Mouse (Mus musculus): ENCODE measurements around the gene Ppp1r36.
A peak's percentile ranks its signal among the peaks of the same experiment; 100 is the strongest.

- peak; percentile 63 for TF ChIP-seq CTCF (IDR thresholded peaks at IDR 0.05; ENCODE audit: control insufficient read depth, insufficient read depth, low read length)
- no peak for TF ChIP-seq POLR2A (IDR thresholded peaks at IDR 0.05; ENCODE audit: borderline replicate concordance, control insufficient read depth, low read depth, low read length)
Measured at GRCm38 (mm10) chr12:76472046-76472445, 54.7 kb downstream of the Ppp1r36 start.

Measured in bone marrow, adult 2 months (tissue).